Mouse (Mus musculus) heart, postnatal 4 days (tissue): ENCODE measurements at regions not wholly inside any gene's neighbourhood (a gene's known extent, or its start where the extent isn't known, plus 50 kb on each side); places are given as distances from the start of the nearest gene placed in this dataset.

Experiments
- DNase-seq: peaks from one replicate; pipeline ENCODE4 v3.0.0; 2021

GRCm38 (mm10) chr15:59785981-59786380 lies 230.4 kb downstream of the 4933412E24Rik start:
- no peak for DNase-seq

- no peak for DNase-seq
Observed at GRCm38 (mm10) chr15:59784556-59784929, 231.9 kb downstream of the 4933412E24Rik start.

GRCm38 (mm10) chr15:59783782-59784555 lies 232.4 kb downstream of the 4933412E24Rik start:
- DNase-seq: peak; percentile 32

GRCm38 (mm10) chr15:59783393-59783781 lies 233.0 kb downstream of the 4933412E24Rik start:
- no peak for DNase-seq

- DNase-seq: no peak
Observed at GRCm38 (mm10) chr15:59780506-59780905, 235.9 kb downstream of the 4933412E24Rik start.

GRCm38 (mm10) chr15:59777307-59777871 lies 239.0 kb downstream of the 4933412E24Rik start:
- peak; percentile 90 for DNase-seq

GRCm38 (mm10) chr15:59775781-59776180 lies 240.6 kb downstream of the 4933412E24Rik start:
- DNase-seq: peak; percentile 26

GRCm38 (mm10) chr15:59773983-59774382 lies 242.4 kb downstream of the 4933412E24Rik start:
- DNase-seq: no peak

GRCm38 (mm10) chr15:59772595-59772994 lies 243.8 kb downstream of the 4933412E24Rik start:
- no peak for DNase-seq

GRCm38 (mm10) chr15:59762061-59762460 lies 254.4 kb downstream of the 4933412E24Rik start:
- no peak for DNase-seq

GRCm38 (mm10) chr15:59760490-59760889 lies 255.9 kb downstream of the 4933412E24Rik start:
- no peak for DNase-seq

- DNase-seq: peak; percentile 66
Observed at GRCm38 (mm10) chr15:59759566-59759965, 256.8 kb downstream of the 4933412E24Rik start.

- no peak for DNase-seq
Observed at GRCm38 (mm10) chr15:59758971-59759370, 257.4 kb downstream of the 4933412E24Rik start.

GRCm38 (mm10) chr15:59756141-59756540 lies 260.3 kb downstream of the 4933412E24Rik start:
- peak; percentile 43 for DNase-seq

- no peak for DNase-seq
Observed at GRCm38 (mm10) chr15:59754906-59755305, 261.5 kb downstream of the 4933412E24Rik start.

- no peak for DNase-seq
Observed at GRCm38 (mm10) chr15:59752277-59752676, 264.1 kb downstream of the 4933412E24Rik start.

- DNase-seq: no peak
Observed at GRCm38 (mm10) chr15:59746290-59746689, 270.1 kb downstream of the 4933412E24Rik start.

GRCm38 (mm10) chr15:59744411-59744931 lies 271.9 kb downstream of the 4933412E24Rik start:
- DNase-seq: no peak

GRCm38 (mm10) chr15:59739197-59739596 lies 277.2 kb downstream of the 4933412E24Rik start:
- no peak for DNase-seq

- no peak for DNase-seq
Observed at GRCm38 (mm10) chr15:59737247-59737646, 279.2 kb downstream of the 4933412E24Rik start.

GRCm38 (mm10) chr15:59734376-59734775 lies 282.0 kb downstream of the 4933412E24Rik start:
- DNase-seq: no peak

- no peak for DNase-seq
Observed at GRCm38 (mm10) chr15:59733932-59734331, 282.5 kb downstream of the 4933412E24Rik start.

GRCm38 (mm10) chr15:59733031-59733810 lies 283.2 kb downstream of the 4933412E24Rik start:
- DNase-seq: no peak
